In genomic region chr15:36715745-36716685, GRCm38 (mm10) we compare ENCODE assay signal across 8 mouse cellular contexts.
DNase-seq lines count a peak whose midpoint lies in the region; ATAC-seq and TF ChIP-seq lines count a peak whose summit lies in the region.

No protein-coding gene starts in this region.

- peak; percentile 66 for TF ChIP-seq CTCF in liver, adult 2 months (IDR thresholded peaks at IDR 0.05; ENCODE audit: low read depth, low read length)

- no peak for TF ChIP-seq POLR2A in liver, adult 2 months (IDR thresholded peaks at IDR 0.05; ENCODE audit: extremely low read depth, insufficient read depth, low read length)

- WGBS in forebrain, embryonic 10.5 days, result 25% methylated on average over 26 of the region's 26 CpGs
- WGBS in heart, embryonic 15.5 days, result 9% methylated on average over 26 of the region's 26 CpGs
- 8% methylated on average over 26 of the region's 26 CpGs for WGBS in liver, adult 2 months

- peaks cover 23% of the 10 kb centered on the region for H3K4me1 ChIP-seq in forebrain, embryonic 10.5 days
- H3K4me1 ChIP-seq in heart, embryonic 15.5 days (replicated peaks), result peaks cover 8% of the 10 kb centered on the region
- H3K4me1 ChIP-seq in liver, adult 2 months (ENCODE audit: control insufficient read depth, insufficient read depth, low read length), result peaks cover 3% of the 10 kb centered on the region; the same call in 1 of the 2 replicates

- no peaks in the 10 kb centered on the region for H3K79me2 ChIP-seq in liver, adult 2 months (ENCODE audit: control insufficient read depth, insufficient read depth, low read length)

- H3K27me3 ChIP-seq in forebrain, embryonic 10.5 days (ENCODE audit: poor library complexity, severe bottlenecking), result no peaks in the 10 kb centered on the region
- H3K27me3 ChIP-seq in heart, embryonic 15.5 days, result no peaks in the 10 kb centered on the region
- H3K27me3 ChIP-seq in liver, adult 2 months (ENCODE audit: control insufficient read depth, insufficient read depth, low read length), result no peaks in the 10 kb centered on the region

- peak; percentile 74 to 83 for DNase-seq in CD8-positive naive resting alpha-beta T cell, adult 2 months (ENCODE audit: low read depth in 2 of 2, low spot score in 2 of 2)
- DNase-seq in c-Kit-negative CD71-positive TER-119-positive erythroid progenitor cells, embryonic 14.5 days (ENCODE audit: low read depth, low spot score), result peak; percentile 64
- peak; percentile 53 for DNase-seq in forebrain, embryonic 10.5 days (ENCODE audit: extremely low spot score, low spot score)
- DNase-seq in kidney, postnatal 10 days, result peak; percentile 78
- peak; percentile 70 for DNase-seq in liver, adult 2 months (ENCODE audit: extremely low read depth, low read depth, low spot score)
- peak; percentile 59 to 76 for DNase-seq in spleen, postnatal 36 days (ENCODE audit: low spot score in 2 of 2)

- H3K36me3 ChIP-seq in forebrain, embryonic 10.5 days (replicated peaks), result no peaks in the 10 kb centered on the region
- H3K36me3 ChIP-seq in heart, embryonic 15.5 days, result no peaks in the 10 kb centered on the region
- H3K36me3 ChIP-seq in liver, adult 2 months (ENCODE audit: control insufficient read depth, insufficient read depth, low read length), result no peaks in the 10 kb centered on the region

- no peaks in the 10 kb centered on the region for H3K9me3 ChIP-seq in forebrain, embryonic 10.5 days
- H3K9me3 ChIP-seq in heart, embryonic 15.5 days (replicated peaks), result no peaks in the 10 kb centered on the region

- ATAC-seq in heart, embryonic 15.5 days (replicated peaks; ENCODE audit: insufficient number of reproducible peaks, insufficient read depth, low FRiP score, low read depth), result peak; percentile 63; the same call in 1 of the 2 replicates
- peak; percentile 52 for ATAC-seq in monocyte, adult 5-6 weeks (replicated peaks; ENCODE audit: insufficient number of reproducible peaks, low FRiP score, low TSS enrichment, poor library complexity, severe bottlenecking)

- H3K27ac ChIP-seq in forebrain, embryonic 10.5 days, result peak overlapping the region; percentile 81
- peak overlapping the region; percentile 70 for H3K27ac ChIP-seq in heart, embryonic 15.5 days
- H3K27ac ChIP-seq in liver, adult 2 months (replicated peaks; ENCODE audit: insufficient read depth, low read depth, low read length), result peak overlapping the region; percentile 25

- peak overlapping the region; percentile 43 for H3K9ac ChIP-seq in heart, embryonic 15.5 days
- H3K9ac ChIP-seq in liver, adult 2 months (ENCODE audit: low read depth, low read length), result peak overlapping the region; percentile 63

- peak overlapping the region; percentile 59 for H3K4me2 ChIP-seq in heart, embryonic 15.5 days

- peak overlapping the region; percentile 42 for H3K4me3 ChIP-seq in forebrain, embryonic 10.5 days
- peak overlapping the region; percentile 45 for H3K4me3 ChIP-seq in heart, embryonic 15.5 days
- peak overlapping the region; percentile 30; the same call in 1 of the 2 replicates for H3K4me3 ChIP-seq in liver, adult 2 months (ENCODE audit: insufficient read depth, low read depth, low read length)

Comparison
In these comparisons a context has a peak if more than half of its experiments do, and no peak if none do; other contexts are left out.
1. Peak in every context shown above with its lines: DNase-seq, ATAC-seq, H3K4me3 ChIP-seq and H3K27ac ChIP-seq.
2. H3K27ac ChIP-seq: peak in every context shown above with its lines; median percentile 81 in forebrain, embryonic 10.5 days; 70 in heart, embryonic 15.5 days; 25 in liver, adult 2 months.